Mouse (Mus musculus) Patski (cell line): Measurements from ENCODE around the gene Kif21a. TPM values are rescaled to one million over a fixed set of nuclear protein-coding genes. Genes with fewer than 3 reads are reported as not detected.

ENCODE experiments used
- ATAC-seq: fragments of 100-300 bp; one replicate; pipeline ENCODE4 v1.8.0; 2021
- CTCF ChIA-PET: fragments of 350-600 bp; sonication (Branson Sonifier 250); formaldehyde crosslinking; loops from one replicate; lab custom pipeline; 2022; ENCODE audit warnings: inconsistent platforms; lab: Charles Lee
- POLR2A ChIA-PET: fragments of 350-600 bp; sonication (Branson Sonifier 250); formaldehyde crosslinking; loops from one replicate; lab custom pipeline; 2022; ENCODE audit warnings: antibody characterized with exemption, inconsistent platforms; lab: Charles Lee
- DNase-seq: peaks from one replicate; pipeline ENCODE4 v3.0.0-alpha.2; 2011; ENCODE audit warnings: low read depth, low spot score
- H3K27me3 ChIP-seq: fragments of 371-371 bp; one replicate; pipeline ENCODE4 v1.5.1; 2021
- CTCF ChIP-seq: fragments of 100-300 bp; IDR thresholded peaks from one replicate; pipeline ENCODE4 v1.5.1; 2021
- in situ Hi-C: fragments of 300-500 bp; cut with MboI; formaldehyde crosslinking; loops from 3 replicates; pipeline ENCODE4 v1.11.1; 2018; ENCODE audit warnings: low pct_unique_long_range_greater_than_20kb, mixed read lengths
- polyA plus RNA-seq: library from polyadenylated mRNA; unstranded; gene quantifications from one replicate; pipeline ENCODE4 v1.2.3, GENCODE M21; 2021

The Kif21a gene
- polyA plus RNA-seq, 1 experiment from 2014 or later = 32.5 TPM

DNA sequence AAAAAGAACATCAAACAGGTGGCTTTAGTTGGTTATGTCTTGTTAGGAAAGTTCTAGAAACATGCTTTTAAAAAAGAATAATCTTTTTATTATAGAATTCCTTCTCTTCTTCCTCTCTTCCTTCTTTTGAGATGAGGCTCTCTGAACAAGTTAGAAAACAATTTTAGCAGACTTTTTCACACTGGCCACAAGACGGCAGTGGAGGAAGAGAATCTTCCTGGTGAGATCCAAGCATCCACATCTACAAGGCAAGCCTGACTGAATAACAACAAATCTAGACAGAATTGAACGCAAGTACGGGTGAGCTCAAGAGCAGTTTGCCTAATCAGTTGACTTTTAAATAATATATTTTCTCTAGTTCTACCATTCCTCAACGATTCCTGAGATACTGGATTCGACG lies 98.4 kb downstream of the Kif21a start:
- in situ Hi-C loops = loop anchor here (10.0 kb wide), 1 partner anchor 343 kb away; no protein-coding TSS in a partner anchor
- TF ChIP-seq CTCF = peak; percentile 52
- no peak for DNase-seq
- POLR2A ChIA-PET = no interaction called here
- CTCF ChIA-PET = interaction anchor here (0.8 to 2.5 kb wide), 4 partner anchors 62 to 615 kb away, joined by 3 to 10 read pairs (median 3); no protein-coding TSS in a partner anchor
- ATAC-seq = peak; percentile 51
- H3K27me3 ChIP-seq = no peaks in the 10 kb centered on the region

DNA sequence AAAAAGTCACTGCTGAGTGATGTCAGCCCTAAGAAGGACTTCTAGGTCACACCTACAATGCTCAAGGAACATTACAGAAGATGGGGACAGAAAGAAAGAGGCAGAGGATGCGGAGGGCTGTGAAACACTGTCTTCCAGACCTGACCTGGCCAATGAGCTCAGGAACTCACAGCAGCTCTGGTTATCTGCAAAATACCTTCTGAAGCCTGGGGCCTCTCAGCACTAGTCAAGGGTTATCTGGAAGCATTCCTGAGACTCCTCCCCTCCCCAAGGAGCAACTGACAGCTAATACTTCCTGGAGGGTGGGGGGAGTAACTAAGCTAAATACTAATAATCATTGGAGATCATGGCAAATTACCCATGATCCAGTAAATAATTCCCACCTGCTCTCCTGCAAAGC lies 111.3 kb downstream of the Kif21a start:
- DNase-seq = no peak
- no peak for ATAC-seq
- ChIA-PET POLR2A (no interaction called here), CTCF (interaction anchor here (1.6 to 2.0 kb wide), 2 partner anchors 9 kb away, joined by 5 to 11 read pairs; no protein-coding TSS in a partner anchor)
- TF ChIP-seq CTCF = no peak
- in situ Hi-C loops = loop anchor here (5.0 kb wide), 1 partner anchor 701 kb away; no protein-coding TSS in a partner anchor
- no peaks in the 10 kb centered on the region for H3K27me3 ChIP-seq

DNA sequence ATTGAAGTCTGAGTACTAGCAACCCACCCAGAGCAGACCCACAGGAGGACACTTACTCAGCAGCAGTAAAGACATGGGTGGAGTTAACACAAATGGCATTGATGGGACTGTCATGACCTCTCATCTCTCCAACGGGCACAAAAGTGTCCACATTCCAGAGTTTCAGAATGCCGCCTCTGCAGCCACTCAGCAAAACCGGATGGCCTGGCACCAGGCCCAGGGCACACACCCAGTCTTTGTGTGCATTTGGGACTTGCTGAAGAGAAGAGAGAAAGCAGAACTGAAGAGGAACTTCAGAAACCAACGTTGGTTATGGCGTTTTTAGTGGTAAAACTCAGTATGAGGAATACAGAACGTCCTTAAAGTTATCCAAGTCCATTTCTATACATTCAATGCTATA lies 114.2 kb downstream of the Kif21a start:
- no peak for DNase-seq
- H3K27me3 ChIP-seq = no peaks in the 10 kb centered on the region

DNA sequence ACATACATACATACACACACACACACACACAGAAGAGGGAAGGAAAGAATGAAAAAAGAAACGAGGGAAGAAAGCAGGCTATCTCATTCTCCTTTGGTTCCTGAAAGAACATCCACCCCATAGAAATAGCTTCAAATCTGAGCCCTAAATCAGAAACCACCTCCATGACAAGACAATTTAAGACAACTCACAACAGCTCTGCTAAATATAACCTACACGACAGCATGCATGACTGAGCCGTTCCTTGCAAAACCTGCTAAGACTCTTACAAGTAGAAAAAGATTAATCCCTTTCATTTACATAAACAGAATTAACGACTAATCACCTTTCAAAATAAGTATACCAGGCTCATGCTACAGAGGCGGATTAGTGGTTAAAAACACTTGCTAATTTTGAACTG lies 118.3 kb downstream of the Kif21a start:
- ChIA-PET POLR2A (no interaction called here), CTCF (no interaction called here)
- in situ Hi-C loops = no loop called here
- ATAC-seq (no peak), DNase-seq (no peak)
- no peak for TF ChIP-seq CTCF
- no peaks in the 10 kb centered on the region for H3K27me3 ChIP-seq

More for the DNA sequence above, 114.2 kb downstream of the Kif21a start:
- ChIA-PET POLR2A (no interaction called here), CTCF (no interaction called here)
- ATAC-seq = no peak
- in situ Hi-C loops = loop anchor here (5.0 kb wide), 1 partner anchor 698 kb away; no protein-coding TSS in a partner anchor
- no peak for TF ChIP-seq CTCF

DNA sequence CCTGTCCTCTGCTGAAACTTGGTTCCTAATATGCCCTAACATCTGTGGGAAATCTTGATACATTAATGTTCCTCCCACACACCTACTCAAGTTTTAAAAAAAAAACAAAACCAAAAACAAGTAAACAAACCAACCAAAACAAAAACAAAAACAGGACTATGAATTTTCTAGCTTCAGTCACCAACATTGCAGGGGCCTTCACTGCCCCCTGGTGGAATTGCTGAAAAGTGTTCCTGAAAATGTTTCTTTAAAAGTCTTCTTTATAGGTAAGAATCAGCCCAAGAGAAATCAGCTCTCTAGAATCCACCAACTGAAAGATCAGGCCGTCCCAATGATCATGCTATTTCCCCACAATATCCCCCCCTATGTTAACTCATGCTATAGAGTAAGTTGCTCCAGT lies 120.7 kb downstream of the Kif21a start:
- POLR2A ChIA-PET = interaction anchor here (0.6 kb wide), 1 partner anchor 1009 kb away, joined by 3 read pairs; no protein-coding TSS in a partner anchor
- in situ Hi-C loops = no loop called here
- no peak for ATAC-seq
- TF ChIP-seq CTCF = peak; percentile 70
- H3K27me3 ChIP-seq = no peaks in the 10 kb centered on the region
- DNase-seq = no peak
- CTCF ChIA-PET = interaction anchor here (0.7 to 2.2 kb wide), 8 partner anchors 9 to 1306 kb away, joined by 3 to 13 read pairs (median 4); no protein-coding TSS in a partner anchor

DNA sequence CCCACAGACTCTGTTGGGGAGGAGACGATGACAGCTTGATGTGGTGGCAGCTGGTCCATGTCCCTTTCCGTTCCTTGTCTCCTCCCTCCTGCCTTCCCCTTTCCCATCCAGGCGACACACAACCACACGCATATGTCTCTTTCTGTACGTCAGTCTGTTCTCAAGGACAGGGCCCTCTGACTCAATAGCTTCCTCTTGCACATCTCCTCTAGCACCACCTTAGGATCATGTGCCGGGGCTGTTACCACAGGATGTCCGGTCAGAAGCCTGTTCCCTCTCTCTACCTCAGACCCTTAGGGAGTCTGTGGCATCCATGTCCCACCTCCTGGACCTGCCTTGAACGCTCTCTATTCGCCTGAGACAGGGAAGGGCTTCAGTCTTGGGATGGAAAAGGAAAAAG lies 153.3 kb downstream of the Kif21a start:
- ChIA-PET CTCF (no interaction called here), POLR2A (no interaction called here)
- in situ Hi-C loops = no loop called here
- ATAC-seq (no peak), DNase-seq (no peak)
- TF ChIP-seq CTCF = no peak
- peaks cover 31% of the 10 kb centered on the region for H3K27me3 ChIP-seq

DNA sequence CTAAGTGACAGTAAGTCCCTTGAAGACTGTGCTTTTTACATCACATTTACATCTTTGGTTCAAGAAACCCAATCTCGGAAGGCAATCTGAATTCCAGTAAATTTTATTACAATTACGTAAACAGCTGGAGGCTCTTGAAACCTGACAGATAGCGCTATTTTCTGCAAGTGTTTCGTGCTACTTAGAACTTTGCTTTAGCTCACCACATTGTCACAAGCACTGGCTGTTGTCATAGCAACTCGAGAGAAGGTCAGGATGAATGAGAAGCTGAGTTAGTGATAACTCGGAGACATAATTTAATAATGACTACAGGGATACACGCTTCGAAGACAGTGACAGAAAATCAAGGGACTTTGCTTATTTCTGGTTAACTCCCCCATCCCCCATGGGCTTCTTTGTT lies 162.3 kb downstream of the Kif21a start:
- ChIA-PET CTCF (no interaction called here), POLR2A (no interaction called here)
- TF ChIP-seq CTCF = no peak
- no peak for DNase-seq
- in situ Hi-C loops = no loop called here
- no peak for ATAC-seq
- H3K27me3 ChIP-seq = peaks cover 16% of the 10 kb centered on the region

Other genes starting within 250 kb of the Kif21a start
- gene Abcd2, start 141.9 kb upstream of the Kif21a start, polyA plus RNA-seq = 0.21 TPM
- gene CN725425, start 149.5 kb upstream of the Kif21a start, polyA plus RNA-seq = not detected